Mouse (Mus musculus) lung, postnatal 25 days (tissue): Measurements from ENCODE around the gene Iqce.

Source experiments
- DNase-seq: peaks from one replicate; pipeline ENCODE4 v3.0.0; 2022; ENCODE audit warnings: low spot score

Iqce gene

GRCm38 (mm10) chr5:140702103-140702513 lies at the start of gene Iqce:
Gene Iqce, minus strand, starts transcription at chr5:140702378.
- peak; percentile 94 for DNase-seq

GRCm38 (mm10) chr5:140750925-140751324 lies 48.7 kb upstream of the Iqce start:
- no peak for DNase-seq

DNA sequence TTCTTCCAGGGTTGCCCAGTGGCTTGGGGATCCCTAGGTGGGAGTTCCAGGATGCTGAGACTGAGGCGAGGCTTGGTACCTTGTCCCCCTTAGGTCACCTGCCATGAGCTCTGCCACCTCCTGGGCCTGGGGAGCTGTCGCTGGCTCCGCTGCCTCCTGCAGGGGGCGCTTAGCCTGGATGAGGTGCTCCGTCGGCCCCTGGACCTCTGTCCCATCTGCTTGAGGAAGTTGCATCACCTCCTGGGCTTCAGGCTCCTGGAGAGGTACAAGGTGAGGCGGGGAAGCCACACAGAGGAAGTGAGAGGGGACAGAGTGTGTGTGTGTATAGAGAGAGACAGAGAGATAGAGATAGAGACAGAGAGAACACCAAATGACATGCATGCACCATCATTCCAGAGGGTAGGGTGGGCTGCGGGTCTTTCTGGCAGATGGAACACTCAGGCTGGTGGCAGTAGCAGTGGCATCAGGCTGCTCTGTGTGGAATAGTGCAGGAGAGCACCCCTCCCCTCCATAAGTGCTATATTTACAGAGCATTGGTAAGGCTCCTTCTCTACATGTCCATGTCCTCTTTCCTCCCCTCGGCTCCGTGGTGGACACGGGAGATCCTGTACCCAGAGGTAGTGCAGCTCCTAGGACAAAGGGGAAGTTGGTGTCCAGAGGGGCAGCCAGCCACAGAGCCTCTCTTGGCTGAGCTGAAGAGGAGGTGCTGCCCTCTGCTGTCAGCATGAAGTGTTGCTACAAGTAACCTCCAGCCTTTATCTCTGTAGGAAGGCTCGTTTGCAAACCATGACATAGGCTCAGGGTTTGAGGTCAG lies 47.1 kb upstream of the Iqce start:
- DNase-seq: peak; percentile 85

DNA sequence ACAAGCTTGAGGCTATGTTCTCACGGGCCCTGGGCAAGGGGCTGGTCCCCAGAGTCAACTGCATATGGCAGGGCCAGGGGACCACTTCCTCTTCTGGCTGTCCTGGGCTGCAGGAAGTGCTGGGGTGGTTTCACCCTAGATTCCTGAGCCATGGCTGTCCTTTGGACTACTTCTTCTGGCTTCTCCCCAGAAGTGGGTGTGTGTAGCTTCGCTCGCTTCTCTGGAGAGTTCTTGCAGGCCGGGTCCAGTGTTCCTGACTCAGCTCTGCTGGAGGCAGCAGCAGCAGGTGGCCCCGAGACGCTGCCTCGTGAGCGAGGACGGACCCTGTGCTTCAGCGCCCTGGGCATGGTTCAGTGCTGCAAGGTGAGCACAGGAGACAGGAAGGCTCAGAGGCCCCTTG lies 46.2 kb upstream of the Iqce start:
- peak; percentile 28 for DNase-seq

GRCm38 (mm10) chr5:140743706-140744131 lies 41.5 kb upstream of the Iqce start:
- no peak for DNase-seq

- peak; percentile 18 for DNase-seq
These were observed 39.7 kb upstream of the Iqce start for GRCm38 (mm10) chr5:140741877-140742276.

DNA sequence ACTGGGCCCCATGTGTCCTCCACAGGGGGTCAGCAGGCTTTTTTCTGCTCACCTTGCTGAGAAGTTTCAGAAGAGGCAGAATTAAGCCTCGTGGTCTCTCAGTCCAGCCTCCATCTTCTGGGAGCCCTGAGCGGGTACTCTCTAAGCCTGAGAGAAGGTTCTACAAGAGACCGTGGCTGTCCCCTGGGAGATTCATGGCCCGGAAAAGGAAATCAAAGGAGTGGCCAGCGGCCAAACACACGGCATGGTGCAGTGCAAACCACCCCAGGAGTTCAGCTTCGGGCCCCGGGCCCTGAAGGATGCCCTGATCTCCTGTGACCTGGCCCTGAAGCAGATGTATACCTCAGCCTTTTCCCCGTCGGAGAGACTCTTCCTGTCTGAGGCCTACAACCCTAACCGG lies 38.9 kb upstream of the Iqce start:
- no peak for DNase-seq

DNA sequence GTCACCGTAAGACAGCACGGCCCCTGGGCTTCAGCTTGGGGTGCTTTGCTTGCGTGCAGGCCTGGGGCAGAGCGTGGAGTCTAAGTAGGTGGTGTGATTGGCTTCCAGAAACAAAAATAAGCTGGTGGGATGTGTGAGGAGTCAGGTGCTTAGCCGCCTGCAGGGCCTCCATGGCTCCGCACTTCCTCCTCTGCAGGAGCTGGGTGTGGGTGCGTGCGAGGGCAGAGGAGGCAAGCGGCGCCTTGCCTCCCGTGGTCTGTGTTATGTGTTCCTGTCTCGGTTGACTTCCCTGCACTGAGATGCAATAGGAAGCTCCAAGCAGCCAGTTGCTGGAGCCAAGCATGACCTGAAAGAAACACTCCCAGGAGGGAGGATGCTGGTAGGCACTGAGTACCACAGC lies 37.6 kb upstream of the Iqce start:
- DNase-seq: peak; percentile 28

DNA sequence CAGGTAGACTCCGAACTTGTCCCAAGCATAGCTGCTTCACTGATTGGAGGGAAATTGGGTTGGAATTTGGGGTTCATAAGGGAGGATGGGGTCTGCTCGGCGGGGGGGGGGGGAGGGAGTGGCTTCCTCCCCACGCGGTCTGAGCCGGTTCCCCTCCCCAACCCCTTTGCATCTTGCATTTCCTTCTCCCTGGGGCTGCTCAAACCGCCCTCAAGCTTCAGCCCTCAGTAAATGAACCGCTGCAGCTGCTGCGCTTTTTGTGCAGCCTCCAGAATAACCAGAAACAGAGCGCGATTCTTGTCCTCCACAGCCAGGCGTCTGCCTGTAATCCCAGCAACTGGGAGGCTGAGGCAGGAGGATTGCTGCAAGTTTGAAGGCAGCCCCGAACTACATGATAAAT lies 34.0 kb upstream of the Iqce start:
- no peak for DNase-seq

- DNase-seq: peak; percentile 70
These were observed 33.1 kb upstream of the Iqce start for GRCm38 (mm10) chr5:140735297-140735696.

DNA sequence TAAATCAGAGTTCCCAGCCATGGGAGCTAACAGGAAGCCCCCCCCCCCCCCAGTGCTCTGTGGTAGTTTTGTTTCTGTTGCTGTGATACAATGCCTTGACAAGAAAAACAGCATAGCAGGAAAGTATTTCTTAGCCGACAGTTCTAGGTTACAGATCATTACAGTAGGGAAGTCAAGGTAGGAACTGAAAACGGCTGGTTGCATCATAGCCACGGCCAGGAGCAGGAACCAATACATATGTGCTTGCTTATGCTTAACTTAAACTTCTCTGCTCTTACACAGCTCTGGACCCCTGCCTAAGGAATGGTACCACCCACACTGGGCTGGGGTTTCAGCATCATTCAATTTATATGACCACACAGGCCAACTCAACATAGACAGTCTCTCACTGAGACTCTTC lies 31.2 kb upstream of the Iqce start:
- peak; percentile 24 for DNase-seq

DNA sequence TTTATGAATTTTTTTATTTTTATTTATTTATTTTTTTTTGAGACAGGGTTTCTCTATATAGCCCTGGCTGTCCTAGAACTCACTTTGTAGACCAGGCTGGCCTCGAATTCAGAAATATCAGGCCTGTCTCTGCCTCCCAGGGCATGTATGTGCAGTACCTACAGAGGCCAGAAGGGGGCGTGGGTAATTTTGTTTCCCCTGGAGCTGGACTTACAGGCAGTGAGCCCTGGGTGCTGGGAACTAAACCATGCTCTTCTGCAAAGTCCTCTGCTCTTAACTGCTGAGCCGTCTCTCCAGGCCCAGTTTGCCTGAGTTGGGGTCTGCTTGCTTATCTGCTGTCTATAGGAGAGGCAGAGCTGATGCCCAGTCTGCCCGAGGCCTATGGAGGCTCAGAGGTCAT lies 30.0 kb upstream of the Iqce start:
- no peak for DNase-seq

DNA sequence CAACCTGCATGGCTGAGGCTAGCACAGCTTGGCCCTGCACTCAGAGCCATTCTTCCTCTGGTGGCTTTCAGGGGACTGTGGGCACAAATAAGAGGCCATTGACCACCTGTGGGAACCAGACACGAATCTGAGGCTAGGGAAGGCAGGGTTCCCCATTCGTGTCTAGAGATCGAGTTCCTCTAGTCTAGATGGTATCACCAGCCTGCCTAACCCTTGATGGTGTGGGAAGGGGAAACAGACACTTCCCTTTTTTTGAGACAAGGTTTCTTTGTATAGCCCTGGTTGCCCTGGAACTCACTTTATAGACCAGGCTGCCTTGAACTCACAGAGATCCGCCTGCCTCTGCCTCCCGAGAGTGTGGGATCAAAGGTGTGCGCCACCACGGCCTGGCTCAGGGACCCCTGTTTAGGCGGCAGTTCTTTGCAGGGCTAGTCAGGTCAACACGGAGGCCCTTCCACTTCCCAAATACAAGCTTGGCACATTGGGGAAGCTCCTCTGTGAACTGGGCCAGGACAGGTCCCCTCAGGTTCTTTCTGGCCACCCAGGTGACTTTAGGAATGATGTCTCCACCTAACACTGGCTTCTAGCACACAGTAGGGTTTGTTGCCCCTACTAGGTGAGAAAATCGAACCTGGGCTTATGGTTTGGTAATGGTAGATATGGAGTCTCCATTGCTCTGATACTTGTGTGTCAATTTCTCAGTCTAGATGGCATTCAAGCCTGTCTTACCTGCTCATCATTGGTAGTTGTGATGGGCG lies 29.0 kb upstream of the Iqce start:
- DNase-seq: peak; percentile 29

DNA sequence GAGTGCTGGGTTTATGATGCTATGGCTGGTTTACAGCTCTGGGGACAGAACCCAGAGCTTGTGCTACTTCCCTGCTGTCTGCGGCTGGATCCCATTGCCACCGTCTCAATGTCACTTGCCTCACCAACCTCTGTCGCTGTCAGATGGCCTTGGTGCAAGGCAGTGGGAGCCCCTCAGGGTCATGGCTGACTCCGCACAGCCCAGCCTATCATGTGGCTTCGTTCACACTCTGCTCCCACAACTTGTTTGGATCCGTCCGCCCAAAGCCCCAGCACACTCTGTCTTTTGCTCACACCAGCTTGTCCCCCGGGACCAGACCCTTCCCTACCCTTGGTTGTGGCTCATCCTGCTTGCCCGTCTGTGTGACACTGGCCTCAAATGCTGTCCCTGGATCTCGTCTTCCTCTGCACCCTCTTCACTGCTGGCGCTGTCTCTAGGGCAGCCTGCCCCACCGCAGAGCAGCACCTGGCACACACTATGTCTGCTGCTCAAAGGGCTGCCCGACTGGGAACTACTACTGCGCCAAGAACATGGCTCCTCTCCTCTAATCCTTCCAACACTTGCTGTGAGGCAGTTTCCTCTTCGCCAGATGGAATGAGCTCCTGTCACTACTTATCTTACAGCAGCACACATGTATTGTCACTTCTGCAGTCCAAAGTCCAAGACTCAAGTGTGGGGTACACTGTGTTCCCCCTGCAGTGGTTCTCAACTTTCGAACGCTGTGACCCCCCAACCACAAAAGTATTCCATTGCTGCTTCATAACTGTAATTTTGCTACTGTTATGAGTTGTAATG lies 25.0 kb upstream of the Iqce start:
- no peak for DNase-seq

GRCm38 (mm10) chr5:140726062-140726839 lies 24.1 kb upstream of the Iqce start:
- DNase-seq: no peak

DNA sequence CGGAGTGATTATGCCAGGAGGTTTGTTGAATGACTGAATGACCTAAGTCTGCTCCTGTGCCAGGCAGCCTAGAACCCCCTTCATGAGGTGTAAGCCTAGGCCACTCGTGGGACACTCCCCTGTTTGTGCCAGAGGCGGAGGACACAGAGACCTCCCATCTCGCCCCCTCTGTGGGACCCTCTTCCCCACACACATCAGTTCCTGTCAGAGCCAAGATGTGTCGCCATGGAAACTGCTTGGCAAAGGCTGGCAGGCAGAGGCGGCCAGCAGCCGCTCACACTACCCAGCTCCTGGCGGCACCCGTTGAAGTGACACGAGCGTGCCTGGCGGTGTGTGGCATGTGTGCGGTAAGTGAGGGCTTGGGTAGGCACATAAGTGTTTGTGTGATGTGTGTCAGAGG lies 21.6 kb upstream of the Iqce start, which contains the start of gene Amz1:
Amz1 (plus strand) TSS at position 306 of the 400 bp plus-strand sequence.
- no peak for DNase-seq

- no peak for DNase-seq
These were observed 19.9 kb upstream of the Iqce start for GRCm38 (mm10) chr5:140722121-140722520.

DNA sequence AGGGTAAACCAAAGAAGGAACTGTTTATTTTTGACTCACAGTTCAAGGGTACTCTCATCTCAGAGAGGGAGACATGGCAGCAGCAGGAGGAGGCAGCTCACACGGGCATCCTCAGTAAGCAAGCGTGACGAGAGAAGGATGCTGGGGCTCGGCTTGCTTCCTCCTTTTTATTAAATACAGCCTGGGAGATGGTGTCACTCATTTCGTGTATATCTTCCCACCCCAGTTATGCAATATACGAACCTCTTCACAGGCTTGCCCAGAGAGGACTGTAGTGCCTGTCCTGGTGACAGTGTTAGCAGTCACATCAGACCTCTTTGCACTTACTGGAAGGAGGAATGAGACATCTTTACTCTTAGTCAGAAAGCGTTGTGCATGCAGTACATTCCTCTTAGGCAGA lies 18.6 kb upstream of the Iqce start:
- no peak for DNase-seq

DNA sequence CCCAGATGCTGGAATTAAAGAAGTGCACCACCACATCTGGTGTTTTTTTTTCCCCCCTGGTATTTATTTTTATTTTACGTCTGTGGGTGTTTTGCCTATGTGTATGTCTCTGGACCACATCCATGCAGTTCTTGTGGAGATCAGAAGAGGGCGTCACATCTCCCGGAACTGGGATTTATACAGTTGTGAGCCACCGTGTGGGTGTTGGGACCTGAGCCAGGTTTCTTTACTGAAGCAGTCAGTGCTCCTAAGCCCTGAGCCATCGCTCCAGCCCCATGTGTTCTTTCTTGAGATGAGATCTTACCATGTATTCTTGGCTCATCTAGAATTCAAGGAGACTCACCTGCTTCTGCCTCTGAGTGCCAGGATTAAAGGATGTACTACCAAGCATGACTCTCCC lies 8.9 kb upstream of the Iqce start:
- DNase-seq: no peak

- DNase-seq: no peak
These were observed 8.1 kb upstream of the Iqce start for GRCm38 (mm10) chr5:140710315-140710714.

DNA sequence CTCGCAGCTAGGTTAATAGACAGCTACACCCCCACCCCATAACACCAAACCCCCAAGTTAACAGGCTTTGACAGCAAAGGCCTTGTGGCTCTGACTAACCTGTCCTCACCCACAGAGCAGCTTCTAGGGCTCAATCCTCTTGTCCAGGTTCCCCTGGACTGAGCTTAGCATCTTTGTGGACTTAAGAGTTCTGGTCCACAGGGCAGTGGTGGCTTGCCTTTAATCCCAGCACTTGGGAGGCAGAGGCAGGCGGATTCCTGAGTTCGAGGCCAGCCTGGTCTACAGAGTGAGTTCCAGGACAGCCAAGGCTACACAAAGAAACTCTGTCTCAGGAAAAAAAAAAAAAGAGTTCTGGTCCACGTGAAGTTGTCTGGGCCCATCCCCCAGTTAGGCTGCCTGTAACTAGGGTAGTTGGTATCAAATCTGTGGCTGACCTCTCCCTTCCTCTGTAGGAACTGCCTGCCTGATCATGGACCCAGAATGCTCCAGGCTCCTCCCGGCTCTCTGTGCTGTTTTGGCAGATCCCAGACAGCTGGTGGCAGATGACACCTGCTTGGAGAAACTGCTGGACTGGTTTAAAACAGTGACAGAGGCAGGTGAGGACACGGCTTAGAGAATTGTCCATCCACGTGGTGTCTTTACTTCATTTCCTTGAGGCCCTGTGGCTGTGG lies 3.5 kb upstream of the Iqce start:
- no peak for DNase-seq
